Mouse (Mus musculus) forebrain, postnatal 0 days (tissue): ENCODE data around the gene Slc8a1. TPM values are rescaled to one million over a fixed set of nuclear protein-coding genes. Genes with fewer than 3 reads are reported as not detected.

ENCODE experiments used
- ATAC-seq: fragments of 200-750 bp; cut with Nextera tagmentation; 2 replicates; pipeline ENCODE4 v1.8.0; 2017; ENCODE audit warnings: mild to moderate bottlenecking, moderate library complexity
- DNase-seq: peaks from one replicate; pipeline ENCODE4 v3.0.0-alpha.2; 2015
- H3K27ac ChIP-seq: fragments of 300-500 bp; sonication (generic); 2 replicates; pipeline ENCODE4 v1.5.1; 2014; ENCODE audit warnings: low read depth, mild to moderate bottlenecking, antibody characterized with exemption, low read length, moderate library complexity, mixed read lengths
- H3K27me3 ChIP-seq: fragments of 300-500 bp; sonication (generic); 2 replicates; pipeline ENCODE4 v1.6.1; 2014; ENCODE audit warnings: mild to moderate bottlenecking, low read length, mixed read lengths; ENCODE audit not compliant: insufficient read depth
- H3K36me3 ChIP-seq: fragments of 300-500 bp; sonication (generic); 2 replicates; pipeline ENCODE4 v1.6.1; 2014; ENCODE audit warnings: mild to moderate bottlenecking, moderate library complexity; ENCODE audit not compliant: insufficient read depth
- H3K4me1 ChIP-seq: fragments of 300-500 bp; sonication (generic); 2 replicates; pipeline ENCODE4 v1.6.1; 2014; ENCODE audit warnings: antibody characterized with exemption; ENCODE audit not compliant: insufficient read depth
- H3K4me2 ChIP-seq: fragments of 300-500 bp; sonication (generic); 2 replicates; pipeline ENCODE4 v1.6.1; 2014; ENCODE audit warnings: low read depth, mild to moderate bottlenecking, moderate library complexity
- H3K4me3 ChIP-seq: fragments of 300-500 bp; sonication (generic); 2 replicates; pipeline ENCODE4 v1.5.1; 2014; ENCODE audit warnings: low read depth, low read length, mixed read lengths
- H3K9ac ChIP-seq: fragments of 300-500 bp; sonication (generic); 2 replicates; pipeline ENCODE4 v1.6.1; 2014; ENCODE audit warnings: mild to moderate bottlenecking
- H3K9me3 ChIP-seq: fragments of 300-500 bp; sonication (generic); 2 replicates; pipeline ENCODE4 v1.6.1; 2016; ENCODE audit warnings: low read length
- CTCF ChIP-seq: sonication (generic); IDR thresholded peaks from 2 replicates; pipeline ENCODE4 v1.5.1; 2016; ENCODE audit warnings: antibody characterized with exemption, control low read depth, low read depth
- WGBS: fragments of 180-500 bp; shearing (Covaris S2); extraction: QIAGEN DNeasy Blood & Tissue Kit; methylation state at CpG from one replicate; pipeline ENCODE4 v1.1.7; 2014; 5-methylcytosine and 5-hydroxymethylcytosine counted together
- polyA plus RNA-seq: library from polyadenylated mRNA; unstranded; fragments of >200 nt; fragmentation: Nextera tagmentation; extraction: Ambion mirVana; gene quantifications from 2 replicates; pipeline ENCODE4 v1.2.1, GENCODE M21; 2015
- total RNA-seq: library from RNA; depleted of rRNA; stranded (reverse); fragments of >200 nt; gene quantifications from 2 replicates; pipeline ENCODE4 v1.2.3, GENCODE M21; 2014

Slc8a1 gene
- total and polyA plus RNA-seq, 2 experiments from 2014 or later: 16.9 to 143 TPM

GRCm38 (mm10) chr17:81391478-81391877 is 346.7 kb downstream of the Slc8a1 start:
- H3K36me3 ChIP-seq: peaks cover 7% of the 10 kb centered on the region; the same call in 1 of the 2 replicates
- H3K9ac ChIP-seq: no peak overlapping the region
- 0 out of 2 replicates have a peak, but pooled peaks cover 3% of the 10 kb centered on the region for H3K4me1 ChIP-seq
- no peak overlapping the region for H3K4me2 ChIP-seq
- DNase-seq (no peak), ATAC-seq (no peak)
- H3K4me3 ChIP-seq: no peak overlapping the region
- no peak for TF ChIP-seq CTCF
- 89% methylated on average over 7 of the region's 7 CpGs for WGBS
- no peak overlapping the region for H3K27ac ChIP-seq
- no peaks in the 10 kb centered on the region for H3K9me3 ChIP-seq
- no peaks in the 10 kb centered on the region for H3K27me3 ChIP-seq

GRCm38 (mm10) chr17:81390790-81391189 is 347.4 kb downstream of the Slc8a1 start:
- no peaks in the 10 kb centered on the region for H3K9me3 ChIP-seq
- no peak for DNase-seq
- no peak for TF ChIP-seq CTCF

GRCm38 (mm10) chr17:81386118-81386517 is 352.1 kb downstream of the Slc8a1 start:
- H3K36me3 ChIP-seq: peaks cover 7% of the 10 kb centered on the region; the same call in 1 of the 2 replicates
- H3K4me2 ChIP-seq: no peak overlapping the region
- no peak for ATAC-seq
- no peak for DNase-seq
- no peak overlapping the region for H3K9ac ChIP-seq
- no peak overlapping the region for H3K4me3 ChIP-seq
- WGBS: 90% methylated on average over 2 of the region's 2 CpGs
- no peaks in the 10 kb centered on the region for H3K9me3 ChIP-seq
- H3K4me1 ChIP-seq: 0 out of 2 replicates have a peak, but pooled peaks cover 3% of the 10 kb centered on the region
- TF ChIP-seq CTCF: no peak
- H3K27ac ChIP-seq: no peak overlapping the region
- H3K27me3 ChIP-seq: no peaks in the 10 kb centered on the region

More at GRCm38 (mm10) chr17:81390790-81391189, 347.4 kb downstream of the Slc8a1 start:
- peaks cover 7% of the 10 kb centered on the region; the same call in 1 of the 2 replicates for H3K36me3 ChIP-seq
- H3K27ac ChIP-seq: no peak overlapping the region
- no peak overlapping the region for H3K4me2 ChIP-seq
- H3K9ac ChIP-seq: no peak overlapping the region
- H3K4me1 ChIP-seq: 0 out of 2 replicates have a peak, but pooled peaks cover 3% of the 10 kb centered on the region
- no peaks in the 10 kb centered on the region for H3K27me3 ChIP-seq
- WGBS: 64% methylated on average over 3 of the region's 3 CpGs
- no peak for ATAC-seq
- no peak overlapping the region for H3K4me3 ChIP-seq

- DNase-seq (no peak), ATAC-seq (no peak)
- H3K9ac ChIP-seq: no peak overlapping the region
- no peak overlapping the region for H3K4me3 ChIP-seq
- H3K9me3 ChIP-seq: no peaks in the 10 kb centered on the region
- no peaks in the 10 kb centered on the region for H3K27me3 ChIP-seq
- H3K4me1 ChIP-seq: no peaks in the 10 kb centered on the region
- 92% methylated on average over 5 of the region's 5 CpGs for WGBS
- H3K27ac ChIP-seq: no peak overlapping the region
- H3K4me2 ChIP-seq: no peak overlapping the region
- no peak for TF ChIP-seq CTCF
- H3K36me3 ChIP-seq: peaks cover 7% of the 10 kb centered on the region; the same call in 1 of the 2 replicates
These were observed 352.7 kb downstream of the Slc8a1 start for GRCm38 (mm10) chr17:81385476-81385875.

GRCm38 (mm10) chr17:81383461-81383860 is 354.7 kb downstream of the Slc8a1 start:
- H3K4me1 ChIP-seq: no peaks in the 10 kb centered on the region
- DNase-seq: no peak
- no peaks in the 10 kb centered on the region for H3K9me3 ChIP-seq
- H3K36me3 ChIP-seq: peaks cover 7% of the 10 kb centered on the region; the same call in 1 of the 2 replicates
- no peak overlapping the region for H3K27ac ChIP-seq
- ATAC-seq: no peak
- no peaks in the 10 kb centered on the region for H3K27me3 ChIP-seq
- H3K4me2 ChIP-seq: no peak overlapping the region
- TF ChIP-seq CTCF: no peak
- no peak overlapping the region for H3K4me3 ChIP-seq
- H3K9ac ChIP-seq: no peak overlapping the region
- WGBS: 98% methylated on average over 4 of the region's 4 CpGs

- Histone ChIP-seq H3K4me2 (no peak overlapping the region), H3K9ac (no peak overlapping the region), H3K9me3 (no peaks in the 10 kb centered on the region), H3K27me3 (no peaks in the 10 kb centered on the region), H3K4me3 (no peak overlapping the region), H3K36me3 (no peaks in the 10 kb centered on the region), H3K4me1 (no peaks in the 10 kb centered on the region), H3K27ac (no peak overlapping the region)
- TF ChIP-seq CTCF: no peak
- no peak for ATAC-seq
- DNase-seq: no peak
- WGBS: 79% methylated on average over 7 of the region's 7 CpGs
These were observed 359.7 kb downstream of the Slc8a1 start for GRCm38 (mm10) chr17:81378436-81378835.

GRCm38 (mm10) chr17:81377757-81378299 is 360.3 kb downstream of the Slc8a1 start:
- ATAC-seq: no peak
- Histone ChIP-seq H3K27ac (no peak overlapping the region), H3K4me2 (no peak overlapping the region), H3K4me1 (no peaks in the 10 kb centered on the region), H3K4me3 (no peak overlapping the region), H3K9me3 (no peaks in the 10 kb centered on the region), H3K9ac (no peak overlapping the region), H3K36me3 (no peaks in the 10 kb centered on the region), H3K27me3 (no peaks in the 10 kb centered on the region)
- TF ChIP-seq CTCF: no peak
- DNase-seq: no peak
- 24% methylated on average over 5 of the region's 5 CpGs for whole genome bisulfite sequencing
